Mouse (Mus musculus): ENCODE measurements around the gene Spire2. TPM values are rescaled to one million over a fixed set of nuclear protein-coding genes. Genes with fewer than 3 reads are reported as not detected.
"Not testable (repeated sequence)": the region's sequence is repeated elsewhere in the genome, so short reads cannot be mapped to it uniquely, and the experiment has no call there.

The Spire2 gene
- polyA plus RNA-seq (2017; shearing (Covaris generic)), result not detected

DNA sequence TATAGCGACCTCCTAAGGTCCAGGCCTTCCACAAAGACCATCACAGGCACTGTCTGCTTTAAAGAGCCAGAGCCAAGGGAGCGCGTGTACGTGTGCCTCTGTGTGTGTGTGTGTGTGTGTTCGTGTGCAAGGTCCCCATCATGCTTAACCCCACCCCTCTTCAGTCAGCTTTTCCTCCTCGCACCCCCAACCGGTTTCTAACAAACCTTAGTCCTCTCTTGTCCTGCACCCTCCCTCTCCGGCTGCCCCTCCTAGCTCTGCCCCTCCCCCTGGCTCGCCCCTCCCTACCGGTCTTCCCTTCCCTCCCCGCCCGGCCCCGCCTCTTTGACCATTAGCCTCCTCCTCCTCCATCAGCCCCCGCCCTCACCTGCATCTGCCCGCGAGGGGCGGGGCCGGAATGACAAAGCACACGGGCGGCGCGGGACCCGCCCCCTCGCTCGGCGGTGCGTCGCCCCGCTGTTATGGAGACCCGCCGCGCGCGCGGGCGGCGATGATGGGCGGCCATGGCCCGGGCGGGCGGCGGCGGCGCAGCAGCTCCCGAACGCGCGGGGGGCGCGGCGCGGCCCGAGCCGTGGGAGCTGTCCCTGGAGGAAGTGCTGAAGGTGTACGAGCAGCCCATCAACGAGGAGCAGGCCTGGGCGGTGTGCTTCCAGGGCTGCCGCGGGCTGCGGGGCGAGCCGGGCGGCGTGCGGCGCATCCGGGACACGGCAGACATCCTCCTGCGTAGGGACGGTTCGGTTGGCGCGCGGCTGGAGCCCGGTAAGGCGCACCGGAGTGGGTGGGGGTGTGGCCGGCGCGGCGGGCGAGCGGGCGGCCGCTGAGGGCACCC lies at the start of gene Spire2:
TSS of gene Spire2 (plus strand) at position 452 of the 829 bp plus-strand sequence.
- ATAC-seq, result peak; percentile 90

- ATAC-seq, result not testable (repeated sequence)
These were observed 49.5 kb upstream of the Spire2 start for GRCm38 (mm10) chr8:123282994-123283393.

- ATAC-seq, result no peak
These were observed 48.5 kb upstream of the Spire2 start for GRCm38 (mm10) chr8:123283991-123284390.

GRCm38 (mm10) chr8:123284493-123284892 lies 48.0 kb upstream of the Spire2 start:
- no peak for ATAC-seq

DNA sequence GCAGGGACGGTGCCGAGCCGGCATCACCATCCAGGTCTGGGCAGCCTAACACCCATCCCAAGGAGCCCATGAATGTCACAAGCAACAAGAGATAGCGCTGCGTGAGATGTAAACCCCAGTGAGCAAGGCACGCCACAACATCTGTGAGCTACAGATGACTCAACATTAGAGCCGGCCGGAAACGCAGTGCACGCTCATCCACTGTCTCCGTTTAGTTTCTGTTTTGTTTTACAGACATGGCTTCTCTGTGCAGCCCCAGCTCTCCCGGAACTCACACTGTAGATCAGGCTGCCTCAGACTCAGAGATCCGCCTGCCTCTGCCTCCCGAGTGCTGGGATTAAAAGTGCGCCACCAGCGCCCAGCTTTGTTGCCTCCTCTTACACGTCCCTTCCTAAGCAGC lies 45.2 kb upstream of the Spire2 start:
- ATAC-seq, result peak; percentile 49

DNA sequence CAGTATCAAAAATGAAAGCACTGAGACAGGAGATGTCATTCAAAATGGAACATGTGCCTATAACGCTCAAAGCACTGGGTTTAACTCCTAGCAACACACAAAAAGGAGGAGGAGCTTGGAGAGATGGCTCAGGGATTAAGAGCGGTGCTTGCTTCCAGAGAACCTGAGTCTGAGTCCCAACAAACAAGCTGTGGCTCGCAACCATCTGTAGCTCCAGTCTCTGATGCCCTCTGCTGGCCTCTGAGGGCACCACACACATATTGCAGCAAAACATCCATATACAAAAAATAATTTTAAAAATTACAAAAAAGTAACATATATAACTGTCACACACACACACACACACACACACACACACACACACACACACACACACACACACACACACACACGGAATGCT lies 42.3 kb upstream of the Spire2 start:
- no peak for ATAC-seq

GRCm38 (mm10) chr8:123290679-123291078 lies 41.8 kb upstream of the Spire2 start:
- ATAC-seq, result no peak

DNA sequence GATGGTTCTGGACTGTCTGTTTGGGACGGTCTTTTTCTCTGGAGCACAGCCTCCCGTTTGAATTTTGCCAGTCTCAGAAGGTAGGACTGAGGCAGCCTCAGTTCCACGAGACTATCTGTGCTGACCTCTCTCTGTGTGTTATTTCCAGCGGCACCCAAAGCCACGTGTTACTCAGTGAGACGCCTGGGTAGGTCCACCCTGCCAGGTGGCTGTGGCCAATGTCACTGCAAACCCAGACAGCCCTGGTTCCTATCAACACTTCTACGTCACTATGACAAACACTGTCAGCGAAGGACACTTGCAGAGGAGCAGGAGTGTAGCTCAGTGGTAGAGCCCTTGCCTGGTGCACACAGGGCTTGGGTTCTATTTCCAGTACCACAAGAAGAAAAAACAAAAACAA lies 40.8 kb upstream of the Spire2 start:
- no peak for ATAC-seq

GRCm38 (mm10) chr8:123292281-123292680 lies 40.2 kb upstream of the Spire2 start:
- ATAC-seq, result no peak

- ATAC-seq, result no peak
These were observed 39.7 kb upstream of the Spire2 start for GRCm38 (mm10) chr8:123292785-123293184.

DNA sequence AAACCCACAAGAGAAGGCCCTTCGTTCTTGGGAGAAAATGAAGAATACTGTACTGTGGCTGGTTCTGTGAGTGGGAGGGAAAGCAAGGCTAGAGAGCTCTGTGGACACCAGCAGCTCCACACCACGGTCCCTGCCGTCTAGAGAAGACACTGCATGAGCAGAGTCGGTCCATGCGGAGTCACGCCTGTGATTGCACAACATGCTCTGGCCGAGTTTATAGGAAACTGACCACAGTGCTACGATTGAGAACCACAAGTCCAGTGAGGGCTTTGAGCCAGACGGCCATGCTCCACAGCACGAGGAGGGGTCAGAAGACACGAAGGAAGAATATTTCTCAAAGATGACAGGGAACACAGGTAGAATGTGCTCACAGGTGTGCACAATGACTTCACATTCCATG lies 34.2 kb upstream of the Spire2 start:
- no peak for ATAC-seq

DNA sequence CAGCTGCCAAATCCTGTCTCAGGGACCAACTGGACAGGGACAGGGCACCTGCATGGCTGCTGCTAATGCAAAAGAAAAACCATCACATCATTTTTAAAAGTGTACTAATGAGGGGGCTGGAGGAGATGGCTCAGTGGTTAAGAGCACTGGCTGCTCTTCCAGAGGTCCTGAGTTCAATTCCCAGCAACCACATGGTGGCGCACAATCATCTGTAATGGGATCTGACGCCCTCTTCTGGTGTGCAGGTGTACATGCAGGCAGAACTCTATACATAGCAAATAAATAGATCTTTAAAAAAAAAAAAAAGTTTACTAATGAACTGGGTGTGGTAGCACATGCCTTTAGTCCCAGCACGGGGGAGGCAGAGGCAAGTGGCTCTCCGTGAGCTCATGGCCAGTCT lies 23.8 kb upstream of the Spire2 start:
- no peak for ATAC-seq

DNA sequence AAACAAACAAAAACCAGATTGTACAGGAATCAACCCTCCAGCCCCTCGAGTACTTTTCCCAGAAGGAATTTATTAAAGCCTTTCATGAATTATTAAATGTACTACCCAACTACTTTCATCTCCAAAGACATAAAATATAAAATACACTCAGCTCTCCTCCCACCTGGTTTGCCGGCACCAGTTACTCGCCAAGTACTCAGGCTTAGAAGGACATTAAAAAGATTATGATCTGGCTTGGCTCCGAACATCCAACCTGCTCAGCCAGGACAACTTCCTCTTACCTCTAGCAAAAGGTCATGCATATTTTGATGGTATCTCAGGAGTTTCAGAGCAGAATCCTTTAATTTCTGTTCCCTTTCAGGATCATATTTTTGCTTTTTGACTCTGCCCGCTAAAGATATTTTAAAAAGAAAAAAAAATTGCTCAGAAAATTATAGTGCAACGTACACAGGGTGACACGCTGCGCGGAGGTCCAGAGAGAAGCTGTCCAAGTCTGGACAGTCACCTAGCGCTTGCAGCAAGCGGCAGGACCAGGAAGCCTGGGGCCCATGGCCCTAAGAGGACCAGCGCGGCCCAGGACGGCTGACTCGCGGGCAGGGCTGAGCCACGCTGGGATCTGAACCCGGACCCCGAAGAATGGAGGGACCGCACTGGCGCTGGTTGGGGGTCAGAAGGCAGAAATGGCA lies 14.6 kb upstream of the Spire2 start:
- ATAC-seq, result peak; percentile 12

DNA sequence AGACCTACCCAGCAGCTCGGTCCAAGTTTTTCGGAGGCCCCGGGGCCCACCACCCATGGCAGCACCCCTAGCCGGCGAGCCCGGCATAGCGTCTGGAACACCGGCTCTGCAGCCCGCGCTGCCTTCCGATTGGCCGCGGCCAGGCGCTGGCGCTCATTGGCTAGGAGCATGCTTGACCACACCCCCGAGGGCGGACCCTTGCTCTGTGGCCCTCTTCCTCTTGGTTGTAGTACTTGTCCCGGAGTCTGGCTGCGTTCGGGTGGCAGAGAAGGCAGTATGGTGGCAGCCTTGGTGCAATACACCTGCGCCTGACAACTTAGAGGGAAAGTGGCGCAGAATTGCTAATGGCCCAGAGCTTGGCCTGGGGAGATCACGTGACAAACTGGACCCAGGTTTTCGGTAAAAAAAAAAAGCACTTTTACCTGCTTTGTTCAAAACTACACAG lies 14.0 kb upstream of the Spire2 start, which contains the start of gene Fanca:
TSS of gene Fanca (minus strand) at position 110 of the 445 bp plus-strand sequence.
- ATAC-seq, result peak; percentile 100

- ATAC-seq, result peak; percentile 33
These were observed 12.9 kb upstream of the Spire2 start for GRCm38 (mm10) chr8:123319522-123320164.

DNA sequence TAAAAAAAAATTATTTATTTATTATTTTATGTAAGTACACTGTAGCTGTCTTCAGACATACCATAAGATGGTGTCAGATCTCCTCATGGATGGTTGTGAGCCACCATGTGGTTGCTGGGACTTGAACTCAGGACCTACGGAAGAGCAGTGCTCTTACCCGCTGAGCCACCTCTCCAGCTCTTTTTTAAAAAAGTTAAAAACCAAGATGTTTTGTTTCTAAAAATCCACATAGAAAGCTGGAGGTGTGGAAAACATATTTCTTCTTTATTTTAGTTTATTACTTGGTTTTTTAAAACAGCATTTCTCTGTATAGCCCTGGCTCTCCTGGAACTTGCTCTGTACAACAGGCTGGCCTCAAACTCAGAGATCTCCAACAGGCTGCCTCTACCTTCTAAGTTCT lies 4.0 kb upstream of the Spire2 start:
- no peak for ATAC-seq

DNA sequence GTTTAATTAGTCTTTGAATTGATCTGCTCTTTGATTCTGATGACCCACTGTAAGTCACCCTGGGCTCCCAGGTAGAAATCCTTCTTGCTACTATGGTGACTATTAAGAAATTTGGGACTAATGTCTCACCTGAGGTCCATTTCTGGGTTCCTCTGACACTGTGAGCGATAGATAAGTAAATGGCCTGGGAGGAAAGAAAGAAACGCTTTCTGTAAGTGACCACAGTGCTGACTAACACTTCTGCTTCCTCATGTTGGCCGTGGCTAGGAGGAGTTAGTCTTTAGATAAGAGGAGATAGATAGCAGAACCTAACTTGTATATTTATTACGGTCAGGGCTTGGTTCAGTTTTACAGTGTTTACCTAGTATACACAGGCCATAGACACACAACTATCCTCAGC lies 3.2 kb upstream of the Spire2 start:
- ATAC-seq, result no peak

GRCm38 (mm10) chr8:123329961-123330360 lies 2.6 kb upstream of the Spire2 start:
- no peak for ATAC-seq

DNA sequence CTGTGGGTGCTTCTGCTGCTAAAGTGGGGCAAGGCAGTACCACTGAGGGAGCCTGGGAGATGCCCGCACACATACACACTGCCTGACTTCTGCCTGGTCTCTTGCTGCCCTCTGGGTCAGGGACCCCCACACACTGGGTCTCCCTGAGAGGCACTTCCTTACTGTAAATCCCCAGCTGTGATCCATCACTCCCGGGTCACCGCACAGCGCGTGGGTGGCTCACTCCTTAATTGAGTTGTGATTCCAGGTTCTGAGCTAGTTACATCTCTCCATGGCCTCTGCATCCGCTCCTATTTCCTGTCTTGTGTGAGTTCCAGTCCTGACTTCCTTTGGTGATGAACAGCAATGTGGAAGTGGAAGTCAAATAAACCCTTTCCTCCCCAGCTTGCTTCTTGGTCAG lies 1.8 kb upstream of the Spire2 start:
- ATAC-seq, result no peak

- ATAC-seq, result no peak
These were observed 1.2 kb upstream of the Spire2 start for GRCm38 (mm10) chr8:123331301-123331700.

DNA sequence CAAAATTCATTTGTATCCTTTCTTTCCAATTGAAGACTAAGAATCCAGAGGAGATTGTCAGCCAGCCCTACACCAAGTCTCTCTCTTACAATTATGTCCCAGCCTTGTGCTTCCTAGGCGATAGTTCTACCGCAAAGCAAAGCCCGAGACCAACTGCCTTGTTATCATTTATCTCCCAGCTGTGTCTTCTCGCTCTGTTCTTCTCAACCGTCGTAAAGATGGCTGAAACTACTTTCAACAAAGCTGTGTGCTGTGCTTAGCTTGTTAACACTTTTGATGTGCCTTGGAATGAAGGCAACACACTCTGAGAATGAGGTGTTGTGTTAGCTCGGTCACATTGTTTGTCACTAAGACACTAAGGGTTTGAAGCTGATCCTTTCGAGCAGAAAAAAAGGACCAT lies 703 bp upstream of the Spire2 start:
- no peak for ATAC-seq

DNA sequence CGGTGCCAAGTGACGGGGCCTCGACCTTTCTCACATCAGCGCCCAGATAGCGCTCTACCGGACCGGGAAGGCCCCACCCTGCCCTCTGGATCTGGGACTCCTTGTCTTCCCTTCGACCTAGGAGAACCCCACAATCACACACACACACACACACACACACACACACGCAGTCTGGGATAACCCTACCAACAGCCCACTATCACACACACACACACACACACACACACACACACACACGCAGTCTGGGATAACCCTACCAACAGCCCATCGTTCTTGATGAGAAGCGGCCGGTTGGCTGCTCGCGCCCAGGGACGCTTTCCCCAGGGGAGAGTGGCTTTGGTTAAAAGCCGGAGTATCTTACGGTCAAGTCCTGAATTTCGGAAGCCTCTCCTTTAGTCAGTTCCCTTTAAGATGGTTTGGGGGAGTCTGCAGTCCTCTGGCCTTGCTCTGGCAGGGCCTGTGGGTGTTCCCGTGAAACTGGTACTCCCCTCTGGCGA lies 626 bp downstream of the Spire2 start:
- no peak for ATAC-seq

GRCm38 (mm10) chr8:123333864-123334263 lies 1.4 kb downstream of the Spire2 start:
- ATAC-seq, result no peak

Data from activated CD4-positive, CD25-positive, alpha-beta regulatory T cell, adult 4 months (primary cell).